Mouse (Mus musculus) kidney, adult 2 months (tissue): ENCODE measurements around the gene Satb1. TPM values are rescaled to one million over a fixed set of nuclear protein-coding genes. Genes with fewer than 3 reads are reported as not detected.
A peak's percentile ranks its signal among the peaks of the same experiment; 100 is the strongest.

Experiments
- DNase-seq: peaks from one replicate; pipeline ENCODE4 v3.0.0; 2021
- H3K27ac ChIP-seq: fragments of 200-500 bp; 2 replicates; pipeline ENCODE4 v1.5.1; 2012; ENCODE audit warnings: low read depth, low read length, control low read depth, inconsistent platforms; ENCODE audit not compliant: insufficient read depth
- H3K27me3 ChIP-seq: fragments of 200-500 bp; replicated peaks from 2 replicates; pipeline ENCODE4 v1.6.1; 2012; ENCODE audit warnings: mild to moderate bottlenecking, moderate library complexity, low read length, inconsistent platforms; ENCODE audit not compliant: control insufficient read depth, insufficient read depth
- H3K36me3 ChIP-seq: fragments of 200-500 bp; 2 replicates; pipeline ENCODE4 v1.6.1; 2012; ENCODE audit warnings: mild to moderate bottlenecking, moderate library complexity, low read length, inconsistent platforms; ENCODE audit not compliant: control insufficient read depth, insufficient read depth
- H3K4me1 ChIP-seq: fragments of 200-500 bp; 2 replicates; pipeline ENCODE4 v1.6.1; 2011; ENCODE audit warnings: low read length; ENCODE audit not compliant: control insufficient read depth, insufficient read depth
- H3K4me3 ChIP-seq: fragments of 200-500 bp; 2 replicates; pipeline ENCODE4 v1.5.1; 2011; ENCODE audit warnings: mild to moderate bottlenecking, low read depth, low read length, control low read depth; ENCODE audit not compliant: insufficient read depth
- CTCF ChIP-seq: fragments of 200-500 bp; conservative IDR thresholded peaks from 2 replicates; pipeline ENCODE4 v1.5.1; 2011; ENCODE audit warnings: low read depth, mild to moderate bottlenecking, control low read depth, low read length, moderate library complexity, mixed read lengths; ENCODE audit not compliant: insufficient read depth, insufficient read length
- POLR2A ChIP-seq: fragments of 200-500 bp; IDR thresholded peaks from one replicate; pipeline ENCODE4 v1.6.1; 2011; ENCODE audit warnings: low read depth, low read length, control low read depth
- WGBS: fragments of 180-500 bp; shearing (Covaris S2); methylation state at CpG from one replicate; pipeline ENCODE4 v1.1.7; 2018; 5-methylcytosine and 5-hydroxymethylcytosine counted together
- polyA plus RNA-seq: library from polyadenylated mRNA; depleted of rRNA; stranded (reverse); fragments of >200 nt; gene quantifications from 2 replicates; pipeline ENCODE4 v1.2.3, GENCODE M21; 2012

Gene Satb1
- polyA plus RNA-seq, 1 experiment, result 4.3 TPM

GRCm38 (mm10) chr17:51833578-51834361 is 680 bp upstream of the Satb1 start:
- Histone ChIP-seq H3K27me3 (peaks cover 10% of the 10 kb centered on the region), H3K4me3 (no peak overlapping the region)

GRCm38 (mm10) chr17:51832421-51832875 is 642 bp downstream of the Satb1 start:
- Histone ChIP-seq H3K36me3 (no peaks in the 10 kb centered on the region), H3K4me1 (no peaks in the 10 kb centered on the region), H3K4me3 (peak overlapping the region; percentile 71), H3K27ac (no peak overlapping the region), H3K27me3 (peaks cover 12% of the 10 kb centered on the region)
- no peak for TF ChIP-seq POLR2A
- TF ChIP-seq CTCF, result no peak
- 1% methylated on average over 45 of the region's 66 CpGs for WGBS
- DNase-seq, result peak; percentile 22

More at GRCm38 (mm10) chr17:51833578-51834361, 680 bp upstream of the Satb1 start:
- 5% methylated on average over 16 of the region's 16 CpGs for WGBS
- Histone ChIP-seq H3K4me1 (no peaks in the 10 kb centered on the region), H3K27ac (no peak overlapping the region), H3K36me3 (no peaks in the 10 kb centered on the region)
- TF ChIP-seq CTCF, result no peak
- DNase-seq, result no peak

- TF ChIP-seq CTCF, result no peak
- no peak for TF ChIP-seq POLR2A
- peak overlapping the region; percentile 71 for H3K4me3 ChIP-seq
- no peaks in the 10 kb centered on the region for H3K4me1 ChIP-seq
- DNase-seq, result no peak
- 1% methylated on average over 57 of the region's 57 CpGs for WGBS
- no peak overlapping the region for H3K27ac ChIP-seq
- no peaks in the 10 kb centered on the region for H3K36me3 ChIP-seq
- H3K27me3 ChIP-seq, result peaks cover 12% of the 10 kb centered on the region
These were observed 1.2 kb downstream of the Satb1 start for GRCm38 (mm10) chr17:51831702-51832420.

- Histone ChIP-seq H3K4me3 (no peak overlapping the region), H3K4me1 (no peaks in the 10 kb centered on the region), H3K27me3 (peaks cover 13% of the 10 kb centered on the region), H3K36me3 (no peaks in the 10 kb centered on the region), H3K27ac (no peak overlapping the region)
- no peak for DNase-seq
- 21% methylated on average over 14 of the region's 14 CpGs for WGBS
- TF ChIP-seq CTCF, result no peak
These were observed 1.9 kb downstream of the Satb1 start for GRCm38 (mm10) chr17:51831121-51831701.

- Histone ChIP-seq H3K36me3 (no peaks in the 10 kb centered on the region), H3K4me1 (no peaks in the 10 kb centered on the region), H3K4me3 (no peak overlapping the region), H3K27me3 (peaks cover 13% of the 10 kb centered on the region), H3K27ac (no peak overlapping the region)
- TF ChIP-seq POLR2A (no peak), CTCF (no peak)
- DNase-seq, result no peak
These were observed 3.7 kb downstream of the Satb1 start for GRCm38 (mm10) chr17:51829436-51829835.

- no peak overlapping the region for H3K27ac ChIP-seq
- H3K36me3 ChIP-seq, result no peaks in the 10 kb centered on the region
- peaks cover 13% of the 10 kb centered on the region for H3K27me3 ChIP-seq
- no peaks in the 10 kb centered on the region for H3K4me1 ChIP-seq
- WGBS, result 54% methylated on average over 8 of the region's 8 CpGs
- DNase-seq, result no peak
- no peak overlapping the region for H3K4me3 ChIP-seq
- TF ChIP-seq CTCF, result no peak
- TF ChIP-seq POLR2A, result no peak
These were observed 5.1 kb downstream of the Satb1 start for GRCm38 (mm10) chr17:51827922-51828410.

GRCm38 (mm10) chr17:51826461-51826860 is 6.6 kb downstream of the Satb1 start:
- no peak for DNase-seq
- Histone ChIP-seq H3K27ac (no peak overlapping the region), H3K4me1 (no peaks in the 10 kb centered on the region), H3K27me3 (peaks cover 5% of the 10 kb centered on the region), H3K36me3 (no peaks in the 10 kb centered on the region), H3K4me3 (no peak overlapping the region)
- WGBS, result 48% methylated on average over 4 of the region's 4 CpGs
- no peak for TF ChIP-seq POLR2A
- TF ChIP-seq CTCF, result no peak
